Mouse (Mus musculus) forebrain, embryonic 10.5 days (tissue): ENCODE measurements at regions not wholly inside any gene's neighbourhood (a gene's known extent, or its start where the extent isn't known, plus 50 kb on each side); places are given as distances from the start of the nearest gene placed in this dataset.

Source experiments
- DNase-seq: peaks from one replicate; pipeline ENCODE4 v3.0.0-alpha.2; 2017; ENCODE audit warnings: low spot score; ENCODE audit errors: extremely low spot score
- H3K27ac ChIP-seq: fragments of 300-500 bp; sonication (generic); 2 replicates; pipeline ENCODE4 v1.5.1; 2016; ENCODE audit warnings: mild to moderate bottlenecking
- H3K27me3 ChIP-seq: fragments of 300-500 bp; sonication (generic); 2 replicates; pipeline ENCODE4 v1.6.1; 2016; ENCODE audit warnings: mild to moderate bottlenecking; ENCODE audit not compliant: poor library complexity, severe bottlenecking
- H3K36me3 ChIP-seq: fragments of 300-500 bp; sonication (generic); replicated peaks from 2 replicates; pipeline ENCODE4 v1.6.1; 2016; ENCODE audit warnings: mild to moderate bottlenecking, moderate library complexity
- H3K4me1 ChIP-seq: fragments of 300-500 bp; sonication (generic); 2 replicates; pipeline ENCODE4 v1.6.1; 2016
- H3K4me3 ChIP-seq: fragments of 300-500 bp; sonication (generic); 2 replicates; pipeline ENCODE4 v1.5.1; 2016; ENCODE audit warnings: mild to moderate bottlenecking, moderate library complexity
- H3K9me3 ChIP-seq: fragments of 300-500 bp; sonication (generic); 2 replicates; pipeline ENCODE4 v1.6.1; 2016; ENCODE audit warnings: mild to moderate bottlenecking, moderate library complexity
- WGBS: fragments of 180-500 bp; shearing (Covaris S2); methylation state at CpG from one replicate; pipeline ENCODE4 v1.1.7; 2016; 5-methylcytosine and 5-hydroxymethylcytosine counted together

GRCm38 (mm10) chr16:42675031-42675430 lies 200.7 kb upstream of the Zbtb20 start:
- Histone ChIP-seq H3K9me3 (no peaks in the 10 kb centered on the region), H3K27ac (no peak overlapping the region), H3K36me3 (no peaks in the 10 kb centered on the region), H3K4me3 (no peak overlapping the region), H3K27me3 (no peaks in the 10 kb centered on the region), H3K4me1 (no peaks in the 10 kb centered on the region)
- 90% methylated on average over 3 of the region's 3 CpGs for WGBS
- DNase-seq, result no peak

GRCm38 (mm10) chr16:42666601-42667000 lies 209.1 kb upstream of the Zbtb20 start:
- Histone ChIP-seq H3K27ac (no peak overlapping the region), H3K36me3 (no peaks in the 10 kb centered on the region), H3K9me3 (no peaks in the 10 kb centered on the region), H3K27me3 (no peaks in the 10 kb centered on the region), H3K4me1 (no peaks in the 10 kb centered on the region), H3K4me3 (no peak overlapping the region)
- 74% methylated on average over 3 of the region's 3 CpGs for WGBS
- DNase-seq, result no peak

GRCm38 (mm10) chr16:42651904-42652732 lies 223.6 kb upstream of the Zbtb20 start:
- Histone ChIP-seq H3K4me3 (no peak overlapping the region), H3K9me3 (peaks cover 6% of the 10 kb centered on the region; the same call in 1 of the 2 replicates), H3K27ac (no peak overlapping the region), H3K27me3 (no peaks in the 10 kb centered on the region), H3K36me3 (no peaks in the 10 kb centered on the region), H3K4me1 (no peaks in the 10 kb centered on the region)
- DNase-seq, result no peak
- WGBS, result 88% methylated on average over 10 of the region's 10 CpGs

GRCm38 (mm10) chr16:42649767-42650166 lies 225.9 kb upstream of the Zbtb20 start:
- Histone ChIP-seq H3K4me1 (no peaks in the 10 kb centered on the region), H3K36me3 (no peaks in the 10 kb centered on the region), H3K4me3 (no peak overlapping the region), H3K27ac (no peak overlapping the region), H3K27me3 (no peaks in the 10 kb centered on the region), H3K9me3 (peaks cover 6% of the 10 kb centered on the region; the same call in 1 of the 2 replicates)
- 86% methylated on average over 5 of the region's 5 CpGs for WGBS
- DNase-seq, result no peak

GRCm38 (mm10) chr16:42648531-42649142 lies 227.0 kb upstream of the Zbtb20 start:
- Histone ChIP-seq H3K4me1 (no peaks in the 10 kb centered on the region), H3K27ac (no peak overlapping the region), H3K36me3 (no peaks in the 10 kb centered on the region), H3K9me3 (peaks cover 3% of the 10 kb centered on the region; the same call in 1 of the 2 replicates), H3K4me3 (no peak overlapping the region), H3K27me3 (no peaks in the 10 kb centered on the region)
- WGBS, result 93% methylated on average over 5 of the region's 5 CpGs
- no peak for DNase-seq

- DNase-seq, result no peak
- H3K36me3 ChIP-seq, result no peaks in the 10 kb centered on the region
- H3K9me3 ChIP-seq, result no peaks in the 10 kb centered on the region
- no peaks in the 10 kb centered on the region for H3K4me1 ChIP-seq
- H3K27ac ChIP-seq, result no peak overlapping the region
- no peak overlapping the region for H3K4me3 ChIP-seq
- 92% methylated on average over 5 of the region's 5 CpGs for WGBS
- H3K27me3 ChIP-seq, result no peaks in the 10 kb centered on the region
These were observed 227.9 kb upstream of the Zbtb20 start for GRCm38 (mm10) chr16:42647762-42648161.

GRCm38 (mm10) chr16:42635766-42636165 lies 239.9 kb upstream of the Zbtb20 start:
- Histone ChIP-seq H3K27ac (no peak overlapping the region), H3K9me3 (no peaks in the 10 kb centered on the region), H3K27me3 (no peaks in the 10 kb centered on the region), H3K36me3 (no peaks in the 10 kb centered on the region), H3K4me1 (no peaks in the 10 kb centered on the region), H3K4me3 (no peak overlapping the region)
- WGBS, result 85% methylated on average over 3 of the region's 3 CpGs
- no peak for DNase-seq

- Histone ChIP-seq H3K27ac (no peak overlapping the region), H3K36me3 (no peaks in the 10 kb centered on the region), H3K4me3 (no peak overlapping the region), H3K27me3 (no peaks in the 10 kb centered on the region), H3K9me3 (no peaks in the 10 kb centered on the region), H3K4me1 (0 out of 2 replicates have a peak, but pooled peaks cover 3% of the 10 kb centered on the region)
- WGBS, result 88% methylated on average over 3 of the region's 3 CpGs
- DNase-seq, result no peak
These were observed 248.0 kb upstream of the Zbtb20 start for GRCm38 (mm10) chr16:42627675-42628074.

- no peak overlapping the region for H3K4me3 ChIP-seq
- no peaks in the 10 kb centered on the region for H3K4me1 ChIP-seq
- H3K27me3 ChIP-seq, result no peaks in the 10 kb centered on the region
- no peak for DNase-seq
- WGBS, result 92% methylated on average over 3 of the region's 3 CpGs
- H3K36me3 ChIP-seq, result no peaks in the 10 kb centered on the region
- no peak overlapping the region for H3K27ac ChIP-seq
- no peaks in the 10 kb centered on the region for H3K9me3 ChIP-seq
These were observed 259.8 kb upstream of the Zbtb20 start for GRCm38 (mm10) chr16:42615920-42616319.

GRCm38 (mm10) chr16:42612011-42612410 lies 263.7 kb upstream of the Zbtb20 start:
- 85% methylated on average over 2 of the region's 2 CpGs for WGBS
- no peak for DNase-seq
- no peaks in the 10 kb centered on the region for H3K36me3 ChIP-seq
- H3K27me3 ChIP-seq, result no peaks in the 10 kb centered on the region
- no peaks in the 10 kb centered on the region for H3K9me3 ChIP-seq
- H3K4me1 ChIP-seq, result no peaks in the 10 kb centered on the region
- no peak overlapping the region for H3K4me3 ChIP-seq
- H3K27ac ChIP-seq, result no peak overlapping the region

GRCm38 (mm10) chr16:42608336-42608735 lies 267.3 kb upstream of the Zbtb20 start:
- Histone ChIP-seq H3K4me3 (no peak overlapping the region), H3K4me1 (no peaks in the 10 kb centered on the region), H3K36me3 (no peaks in the 10 kb centered on the region), H3K27me3 (no peaks in the 10 kb centered on the region), H3K27ac (no peak overlapping the region), H3K9me3 (peaks cover 1% of the 10 kb centered on the region; the same call in 1 of the 2 replicates)
- DNase-seq, result no peak
- 90% methylated on average over 5 of the region's 5 CpGs for WGBS

GRCm38 (mm10) chr16:42592321-42592720 lies 251.9 kb upstream of the Gap43 start:
- H3K4me3 ChIP-seq, result no peak overlapping the region
- no peaks in the 10 kb centered on the region for H3K9me3 ChIP-seq
- H3K27ac ChIP-seq, result no peak overlapping the region
- no peaks in the 10 kb centered on the region for H3K4me1 ChIP-seq
- no peaks in the 10 kb centered on the region for H3K36me3 ChIP-seq
- no peaks in the 10 kb centered on the region for H3K27me3 ChIP-seq
- WGBS, result 79% methylated on average over 3 of the region's 3 CpGs
- no peak for DNase-seq

GRCm38 (mm10) chr16:42591530-42591929 lies 251.1 kb upstream of the Gap43 start:
- DNase-seq, result no peak
- H3K4me1 ChIP-seq, result no peaks in the 10 kb centered on the region
- H3K27me3 ChIP-seq, result no peaks in the 10 kb centered on the region
- H3K4me3 ChIP-seq, result no peak overlapping the region
- no peaks in the 10 kb centered on the region for H3K36me3 ChIP-seq
- 91% methylated on average over 5 of the region's 5 CpGs for WGBS
- no peaks in the 10 kb centered on the region for H3K9me3 ChIP-seq
- no peak overlapping the region for H3K27ac ChIP-seq
